Mouse (Mus musculus) kidney, postnatal 0 days (tissue): ENCODE data around the gene Otop3. TPM values are rescaled to one million over a fixed set of nuclear protein-coding genes. Genes with fewer than 3 reads are reported as not detected.

Experiments used
- ATAC-seq: fragments of 200-750 bp; cut with Nextera tagmentation; replicated peaks from 2 replicates; pipeline ENCODE4 v1.8.0; 2017; ENCODE audit warnings: low read depth, moderate number of reproducible peaks, moderate TSS enrichment, moderate library complexity; ENCODE audit not compliant: low FRiP score
- DNase-seq: peaks from one replicate; pipeline ENCODE4 v3.0.0-alpha.2; 2016; ENCODE audit warnings: low spot score
- H3K27ac ChIP-seq: fragments of 300-500 bp; sonication (generic); 2 replicates; pipeline ENCODE4 v1.5.1; 2014; ENCODE audit warnings: mild to moderate bottlenecking
- H3K27me3 ChIP-seq: fragments of 300-500 bp; sonication (generic); 2 replicates; pipeline ENCODE4 v1.6.1; 2014; ENCODE audit warnings: low read length, mixed read lengths; ENCODE audit not compliant: insufficient read depth
- H3K36me3 ChIP-seq: fragments of 300-500 bp; sonication (generic); 2 replicates; pipeline ENCODE4 v1.6.1; 2014; ENCODE audit warnings: low read length, mixed read lengths; ENCODE audit not compliant: insufficient read depth
- H3K4me1 ChIP-seq: fragments of 300-500 bp; sonication (generic); replicated peaks from 2 replicates; pipeline ENCODE4 v1.6.1; 2014; ENCODE audit warnings: antibody characterized with exemption, low read length, mixed read lengths; ENCODE audit not compliant: insufficient read depth
- H3K4me2 ChIP-seq: fragments of 300-500 bp; sonication (generic); 2 replicates; pipeline ENCODE4 v1.6.1; 2014; ENCODE audit warnings: mild to moderate bottlenecking, low read length, moderate library complexity, mixed read lengths
- H3K4me3 ChIP-seq: fragments of 300-500 bp; sonication (generic); replicated peaks from 2 replicates; pipeline ENCODE4 v1.5.1; 2014; ENCODE audit warnings: low read depth, low read length
- H3K9ac ChIP-seq: fragments of 300-500 bp; sonication (generic); 2 replicates; pipeline ENCODE4 v1.6.1; 2014; ENCODE audit warnings: low read depth, low read length
- H3K9me3 ChIP-seq: fragments of 300-500 bp; sonication (generic); replicated peaks from 2 replicates; pipeline ENCODE4 v1.6.1; 2016; ENCODE audit warnings: low read length, inconsistent platforms, mixed read lengths
- CTCF ChIP-seq: IDR thresholded peaks from 2 replicates; pipeline ENCODE4 v1.5.1; 2016; ENCODE audit warnings: antibody characterized with exemption, low read depth, mild to moderate bottlenecking, moderate library complexity
- WGBS: fragments of 180-500 bp; shearing (Covaris S2); extraction: QIAGEN DNeasy Blood & Tissue Kit; methylation state at CpG from one replicate; pipeline ENCODE4 v1.1.7; 2014; 5-methylcytosine and 5-hydroxymethylcytosine counted together
- polyA plus RNA-seq: library from polyadenylated mRNA; unstranded; fragments of >200 nt; fragmentation: Nextera tagmentation; extraction: Ambion mirVana; gene quantifications from 2 replicates; pipeline ENCODE4 v1.2.1, GENCODE M21; 2015

The Otop3 gene
- polyA plus RNA-seq, 1 experiment from 2014 or later = not detected

DNA sequence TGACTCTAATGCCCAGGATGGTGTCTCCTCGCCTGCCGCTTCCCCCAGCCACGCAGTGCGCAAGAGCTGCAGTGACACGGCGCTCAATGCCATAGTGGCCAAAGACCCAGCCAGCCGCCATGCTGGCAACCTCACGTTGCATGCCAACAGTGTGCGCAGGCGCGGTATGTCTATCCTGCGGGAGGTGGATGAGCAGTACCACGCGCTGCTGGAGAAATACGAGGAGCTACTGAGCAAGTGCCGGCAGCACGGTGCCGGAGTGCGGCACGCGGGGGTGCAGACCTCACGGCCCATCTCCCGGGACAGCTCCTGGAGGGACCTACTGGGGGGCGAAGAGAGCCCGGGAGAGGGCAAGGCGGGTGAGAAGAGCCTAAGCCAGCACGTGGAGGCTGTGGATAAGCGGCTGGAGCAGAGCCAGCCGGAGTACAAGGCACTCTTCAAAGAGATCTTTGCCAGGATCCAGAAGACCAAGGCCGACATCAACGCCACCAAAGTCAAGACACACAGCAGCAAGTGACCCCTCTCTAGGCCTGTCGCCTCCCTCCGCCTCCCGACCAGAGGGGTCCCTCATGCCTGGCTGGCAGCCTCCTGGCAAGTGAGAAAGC is 59.3 kb downstream of the Otop3 start:
- DNase-seq (peak; percentile 19), ATAC-seq (peak; percentile 7; the same call in 1 of the 2 replicates)
- no peak overlapping the region for H3K9ac ChIP-seq
- no peak for TF ChIP-seq CTCF
- no peak overlapping the region for H3K27ac ChIP-seq
- H3K4me1 ChIP-seq = no peaks in the 10 kb centered on the region
- H3K4me2 ChIP-seq = peak overlapping the region; percentile 23; the same call in 1 of the 2 replicates
- H3K27me3 ChIP-seq = no peaks in the 10 kb centered on the region
- WGBS = 62% methylated on average over 34 of the region's 34 CpGs
- H3K36me3 ChIP-seq = peaks cover 20% of the 10 kb centered on the region; the same call in 1 of the 2 replicates
- no peak overlapping the region for H3K4me3 ChIP-seq
- no peaks in the 10 kb centered on the region for H3K9me3 ChIP-seq

Other genes with a start within 250 kb of the Otop3 start
- 1.8 and 2.2 TPM in 2 replicates for gene Rab37, start 243.3 kb upstream of the Otop3 start, polyA plus RNA-seq
- 0.33 TPM in 2 replicates for gene Cd300lf, start 200.7 kb upstream of the Otop3 start, polyA plus RNA-seq
- 163 and 172 TPM in 2 replicates for gene Slc9a3r1, start 171.4 kb upstream of the Otop3 start, polyA plus RNA-seq
- gene Tmem104, start 147.2 kb upstream of the Otop3 start, polyA plus RNA-seq = 12.0 and 12.6 TPM in 2 replicates
- 26.8 TPM in 2 replicates for gene Nat9, start 146.9 kb upstream of the Otop3 start, polyA plus RNA-seq
- gene Grin2c, start 67.5 kb upstream of the Otop3 start, polyA plus RNA-seq = not detected in 2 replicates
- 10.0 and 12.2 TPM in 2 replicates for gene Fdxr, start 57.7 kb upstream of the Otop3 start, polyA plus RNA-seq
- gene Fads6, start 37.1 kb upstream of the Otop3 start, polyA plus RNA-seq = 0.92 and 1.1 TPM in 2 replicates
- not detected in 2 replicates for gene Otop2, start 27.6 kb upstream of the Otop3 start, polyA plus RNA-seq
- 0.05 TPM in 1 of 2 replicates, not detected in the other for gene Ush1g, start 12.7 kb upstream of the Otop3 start, polyA plus RNA-seq
- 4.5 and 5.4 TPM in 2 replicates for gene Hid1, start 33.0 kb downstream of the Otop3 start, polyA plus RNA-seq
- 7.6 and 7.8 TPM in 2 replicates for gene Cdr2l, start 47.2 kb downstream of the Otop3 start, polyA plus RNA-seq
- 225 and 232 TPM in 2 replicates for gene Mrpl58, start 69.0 kb downstream of the Otop3 start, polyA plus RNA-seq
- 1,541 and 1,578 TPM in 2 replicates for gene Atp5h, start 85.2 kb downstream of the Otop3 start, polyA plus RNA-seq
- gene Kctd2, start 85.4 kb downstream of the Otop3 start, polyA plus RNA-seq = 19.8 and 22.2 TPM in 2 replicates
- 0.13 and 0.49 TPM in 2 replicates for gene Trim80, start 105.8 kb downstream of the Otop3 start, polyA plus RNA-seq
- 47.7 and 51.1 TPM in 2 replicates for gene Slc16a5, start 127.7 kb downstream of the Otop3 start, polyA plus RNA-seq
- 6.9 and 8.3 TPM in 2 replicates for gene Armc7, start 140.9 kb downstream of the Otop3 start, polyA plus RNA-seq
- 90.6 and 94.3 TPM in 2 replicates for gene Nt5c, start 157.1 kb downstream of the Otop3 start, polyA plus RNA-seq
- gene Jpt1, start 179.7 kb downstream of the Otop3 start, polyA plus RNA-seq = 251 and 271 TPM in 2 replicates
- 1,008 and 1,013 TPM in 2 replicates for gene Sumo2, start 201.5 kb downstream of the Otop3 start, polyA plus RNA-seq
- gene Nup85, start 229.7 kb downstream of the Otop3 start, polyA plus RNA-seq = 74.6 and 94.9 TPM in 2 replicates